Mouse (Mus musculus) thymus, adult 2 months (tissue): ENCODE measurements around the gene Srp68.

ENCODE experiments used
- CTCF ChIP-seq: fragments of 200-500 bp; IDR thresholded peaks from 2 replicates; pipeline ENCODE4 v1.5.1; 2012; ENCODE audit warnings: mild to moderate bottlenecking, control low read depth, low read length, moderate library complexity, borderline replicate concordance; ENCODE audit not compliant: control insufficient read depth, poor library complexity, insufficient read depth; ENCODE audit errors: extremely low read depth
- POLR2A ChIP-seq: fragments of 200-500 bp; IDR thresholded peaks from 2 replicates; pipeline ENCODE4 v1.6.1; 2012; ENCODE audit warnings: mild to moderate bottlenecking, low read length, control low read depth, moderate library complexity; ENCODE audit not compliant: control insufficient read depth, poor library complexity, insufficient read depth; ENCODE audit errors: extremely low read depth

GRCm38 (mm10) chr11:116259461-116259860 is 14.6 kb downstream of the Srp68 start:
- TF ChIP-seq CTCF (no peak), POLR2A (no peak)
